Mouse (Mus musculus) thymus, postnatal 25 days (tissue): ENCODE results near the gene Stard5.

Experiments
- DNase-seq: peaks from one replicate; pipeline ENCODE4 v3.0.0; 2022

Gene Stard5

GRCm38 (mm10) chr7:83631828-83632681 is at the start of gene Stard5:
Stard5 (plus strand) TSS chr7:83631959.
- DNase-seq = peak; percentile 93

- no peak for DNase-seq
These were observed 46.9 kb upstream of the Stard5 start, which contains the start of gene Tmc3 for GRCm38 (mm10) chr7:83584639-83585471. Tmc3 (plus strand) TSS chr7:83584927.

- DNase-seq = no peak
These were observed 37.7 kb upstream of the Stard5 start for GRCm38 (mm10) chr7:83594056-83594455.

- DNase-seq = no peak
These were observed 34.7 kb upstream of the Stard5 start for GRCm38 (mm10) chr7:83597063-83597462.

GRCm38 (mm10) chr7:83598997-83599912 is 32.5 kb upstream of the Stard5 start:
- no peak for DNase-seq

GRCm38 (mm10) chr7:83599913-83600286 is 31.9 kb upstream of the Stard5 start:
- peak; percentile 60 for DNase-seq

GRCm38 (mm10) chr7:83604180-83604944 is 27.4 kb upstream of the Stard5 start:
- no peak for DNase-seq

- DNase-seq = no peak
These were observed 25.0 kb upstream of the Stard5 start for GRCm38 (mm10) chr7:83606796-83607195.

GRCm38 (mm10) chr7:83609891-83610290 is 21.9 kb upstream of the Stard5 start:
- no peak for DNase-seq

- DNase-seq = no peak
These were observed 19.9 kb upstream of the Stard5 start for GRCm38 (mm10) chr7:83611886-83612285.

GRCm38 (mm10) chr7:83615272-83615671 is 16.5 kb upstream of the Stard5 start:
- no peak for DNase-seq

- DNase-seq = peak; percentile 26
These were observed 15.9 kb upstream of the Stard5 start for GRCm38 (mm10) chr7:83615815-83616214.

GRCm38 (mm10) chr7:83616268-83616667 is 15.5 kb upstream of the Stard5 start:
- no peak for DNase-seq

GRCm38 (mm10) chr7:83618709-83619108 is 13.1 kb upstream of the Stard5 start:
- DNase-seq = no peak

- DNase-seq = no peak
These were observed 9.2 kb upstream of the Stard5 start for GRCm38 (mm10) chr7:83622582-83622981.

- no peak for DNase-seq
These were observed 7.7 kb upstream of the Stard5 start for GRCm38 (mm10) chr7:83624065-83624464.

GRCm38 (mm10) chr7:83626557-83627257 is 5.1 kb upstream of the Stard5 start:
- DNase-seq = no peak

GRCm38 (mm10) chr7:83627369-83627768 is 4.4 kb upstream of the Stard5 start:
- no peak for DNase-seq

- no peak for DNase-seq
These were observed 509 bp upstream of the Stard5 start for GRCm38 (mm10) chr7:83631073-83631827.

GRCm38 (mm10) chr7:83632682-83633120 is 942 bp downstream of the Stard5 start:
- DNase-seq = no peak
